Mouse (Mus musculus) thymus, adult 2 months (tissue): Measurements from ENCODE around the gene Abhd15. TPM values are rescaled to one million over a fixed set of nuclear protein-coding genes. Genes with fewer than 3 reads are reported as not detected.

Experiments used
- DNase-seq: peaks from one replicate; pipeline ENCODE4 v3.0.0; 2021
- H3K27ac ChIP-seq: fragments of 200-500 bp; 2 replicates; pipeline ENCODE4 v1.5.1; 2012; ENCODE audit warnings: low read length, control low read depth; ENCODE audit not compliant: control insufficient read depth, insufficient read depth
- H3K27me3 ChIP-seq: fragments of 200-500 bp; 2 replicates; pipeline ENCODE4 v1.6.1; 2012; ENCODE audit warnings: mild to moderate bottlenecking, low read length, moderate library complexity, mixed read lengths; ENCODE audit not compliant: control insufficient read depth, insufficient read depth
- H3K36me3 ChIP-seq: fragments of 200-500 bp; 2 replicates; pipeline ENCODE4 v1.6.1; 2012; ENCODE audit warnings: mild to moderate bottlenecking, low read length, moderate library complexity; ENCODE audit not compliant: control insufficient read depth, insufficient read depth
- H3K4me1 ChIP-seq: fragments of 200-500 bp; replicated peaks from 2 replicates; pipeline ENCODE4 v1.6.1; 2012; ENCODE audit warnings: low read length; ENCODE audit not compliant: control insufficient read depth, insufficient read depth
- H3K4me3 ChIP-seq: fragments of 200-500 bp; 2 replicates; pipeline ENCODE4 v1.5.1; 2012; ENCODE audit warnings: mild to moderate bottlenecking, low read length, control low read depth, moderate library complexity; ENCODE audit not compliant: control insufficient read depth, insufficient read depth
- CTCF ChIP-seq: fragments of 200-500 bp; IDR thresholded peaks from 2 replicates; pipeline ENCODE4 v1.5.1; 2012; ENCODE audit warnings: mild to moderate bottlenecking, control low read depth, low read length, moderate library complexity, borderline replicate concordance; ENCODE audit not compliant: control insufficient read depth, poor library complexity, insufficient read depth; ENCODE audit errors: extremely low read depth
- POLR2A ChIP-seq: fragments of 200-500 bp; IDR thresholded peaks from 2 replicates; pipeline ENCODE4 v1.6.1; 2012; ENCODE audit warnings: mild to moderate bottlenecking, low read length, control low read depth, moderate library complexity; ENCODE audit not compliant: control insufficient read depth, poor library complexity, insufficient read depth; ENCODE audit errors: extremely low read depth
- WGBS: fragments of 180-500 bp; shearing (Covaris S2); methylation state at CpG from one replicate; pipeline ENCODE4 v1.1.7; 2018; 5-methylcytosine and 5-hydroxymethylcytosine counted together
- polyA plus RNA-seq: library from polyadenylated mRNA; depleted of rRNA; stranded (reverse); fragments of >200 nt; gene quantifications from 2 replicates; pipeline ENCODE4 v1.2.3, GENCODE M21; 2012; rRNA removed

Gene Abhd15
- 14.2 and 18.9 TPM in 2 replicates for polyA plus RNA-seq

DNA sequence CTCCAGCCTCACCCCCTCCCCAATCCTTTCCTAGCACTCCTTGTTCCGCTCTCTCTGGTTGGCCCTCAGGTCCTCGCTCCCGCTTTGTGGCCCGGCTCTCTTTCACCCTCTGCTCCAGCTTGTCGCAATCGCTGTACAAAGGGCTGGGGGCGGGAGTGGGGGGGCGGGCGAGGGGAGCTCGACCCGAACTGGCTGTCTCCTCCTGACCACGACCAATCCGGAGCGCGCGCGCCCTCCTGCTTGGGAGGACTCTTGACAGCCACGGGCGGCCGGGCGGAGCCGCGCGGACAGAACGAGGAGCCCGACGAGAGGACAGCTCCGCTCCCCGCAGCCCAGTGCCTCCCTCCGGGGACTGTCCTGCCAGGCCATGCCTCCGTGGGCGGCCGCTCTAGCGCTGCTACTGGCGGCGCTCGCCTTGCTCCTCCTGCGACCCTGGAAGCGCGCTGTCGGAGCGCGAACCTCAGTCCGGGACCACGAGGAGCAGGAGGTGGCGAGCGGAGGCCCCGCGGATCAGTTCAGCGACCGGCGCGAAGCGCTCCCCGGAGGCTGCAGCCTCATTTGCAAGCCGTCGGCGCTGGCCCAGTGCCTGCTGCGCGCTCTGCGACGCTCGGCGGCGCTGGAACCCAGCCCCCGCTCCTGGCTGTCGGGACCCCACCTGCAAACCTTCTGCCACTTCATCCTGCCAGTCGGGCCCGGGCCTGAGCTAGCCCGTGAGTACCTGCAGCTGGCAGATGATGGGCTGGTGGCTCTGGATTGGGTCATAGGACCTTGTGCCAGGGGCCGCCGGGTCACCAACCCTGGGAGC is at the start of gene Abhd15:
Gene Abhd15 (plus strand): TSS at position 290 of the 805 bp plus-strand sequence.
- peak; percentile 65 for DNase-seq
- Histone ChIP-seq H3K4me1 (peaks cover 60% of the 10 kb centered on the region), H3K36me3 (no peaks in the 10 kb centered on the region), H3K27ac (no peak within 1 kb of the TSS), H3K4me3 (peak within 1 kb of the TSS; percentile 50), H3K27me3 (no peaks in the 10 kb centered on the region)
- WGBS = under 1% methylated on average over 72 of the region's 72 CpGs
- no peak; the same call in 1 of the 2 replicates for TF ChIP-seq POLR2A
- 0 out of 2 replicates have a peak, but pooled peaks have one; percentile 1 for TF ChIP-seq CTCF

DNA sequence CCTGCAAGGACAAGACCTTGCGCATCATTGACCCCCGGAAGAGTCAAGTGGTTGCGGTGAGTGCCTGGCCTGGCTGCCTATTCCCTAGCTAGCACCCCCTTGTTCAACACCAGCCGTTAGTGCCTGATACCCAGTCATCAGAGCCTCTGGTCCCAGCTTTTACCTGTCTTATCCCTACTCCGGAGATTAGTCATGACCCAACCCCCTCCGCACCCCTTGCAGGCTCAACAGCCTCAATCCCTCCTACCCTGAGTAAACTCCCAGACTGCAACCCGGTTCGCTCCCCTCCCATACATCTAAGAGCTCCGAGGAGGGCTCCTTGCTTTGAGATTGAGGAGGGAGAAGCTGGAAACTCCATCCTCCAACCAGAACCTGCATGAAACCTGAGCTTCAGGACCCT is 48.4 kb upstream of the Abhd15 start:
- Histone ChIP-seq H3K4me3 (no peak overlapping the region), H3K27ac (no peak overlapping the region), H3K4me1 (peaks cover 16% of the 10 kb centered on the region), H3K36me3 (no peaks in the 10 kb centered on the region), H3K27me3 (peaks cover 14% of the 10 kb centered on the region)
- WGBS = 62% methylated on average over 9 of the region's 9 CpGs
- DNase-seq = no peak
- TF ChIP-seq CTCF (no peak), POLR2A (no peak)

DNA sequence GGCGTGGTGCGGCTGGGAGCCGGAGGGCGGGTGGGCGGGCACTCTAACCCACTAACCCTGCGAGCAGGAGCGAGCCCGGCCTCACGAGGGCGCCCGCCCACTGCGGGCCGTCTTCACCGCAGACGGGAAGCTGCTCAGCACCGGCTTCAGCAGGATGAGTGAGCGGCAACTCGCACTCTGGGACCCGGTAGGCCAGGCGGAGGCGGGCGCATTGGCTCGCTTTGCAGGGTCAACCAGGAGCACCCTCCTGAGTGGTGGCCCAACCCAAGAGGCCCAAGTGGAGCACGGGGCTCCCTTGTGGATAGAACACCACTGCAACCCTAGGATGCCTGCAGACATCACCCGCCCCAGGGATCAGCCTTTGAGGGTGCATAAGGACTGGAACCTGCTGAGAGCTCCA is 47.8 kb upstream of the Abhd15 start:
- TF ChIP-seq CTCF (peak; percentile 69), POLR2A (no peak)
- Histone ChIP-seq H3K4me3 (no peak overlapping the region), H3K27me3 (peaks cover 13% of the 10 kb centered on the region), H3K27ac (no peak overlapping the region), H3K4me1 (peaks cover 14% of the 10 kb centered on the region), H3K36me3 (no peaks in the 10 kb centered on the region)
- WGBS = 3% methylated on average over 25 of the region's 25 CpGs
- peak; percentile 93 for DNase-seq

DNA sequence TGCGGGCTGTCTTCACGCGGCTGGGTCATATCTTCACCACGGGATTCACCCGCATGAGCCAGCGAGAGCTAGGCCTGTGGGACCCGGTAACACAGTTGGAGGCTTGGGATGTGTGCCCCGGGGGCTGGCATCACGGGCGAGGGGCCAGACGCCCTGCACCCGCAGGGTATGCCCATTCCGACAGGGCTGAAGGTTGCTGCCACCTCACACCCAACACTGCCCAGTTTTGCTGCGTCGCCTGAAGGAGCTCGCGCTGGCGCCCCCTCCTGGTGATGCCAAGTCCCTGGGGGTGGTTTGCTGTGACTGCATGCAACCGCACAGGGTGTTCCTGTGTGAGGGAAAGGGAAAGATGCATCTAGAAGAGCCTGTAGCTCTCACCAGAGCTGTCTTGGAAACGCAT is 47.1 kb upstream of the Abhd15 start:
- Histone ChIP-seq H3K36me3 (no peaks in the 10 kb centered on the region), H3K27me3 (peaks cover 6% of the 10 kb centered on the region), H3K4me1 (peaks cover 9% of the 10 kb centered on the region), H3K27ac (no peak overlapping the region), H3K4me3 (no peak overlapping the region)
- DNase-seq = peak; percentile 86
- TF ChIP-seq CTCF = peak; percentile 95
- no peak for TF ChIP-seq POLR2A
- WGBS = 18% methylated on average over 20 of the region's 20 CpGs

DNA sequence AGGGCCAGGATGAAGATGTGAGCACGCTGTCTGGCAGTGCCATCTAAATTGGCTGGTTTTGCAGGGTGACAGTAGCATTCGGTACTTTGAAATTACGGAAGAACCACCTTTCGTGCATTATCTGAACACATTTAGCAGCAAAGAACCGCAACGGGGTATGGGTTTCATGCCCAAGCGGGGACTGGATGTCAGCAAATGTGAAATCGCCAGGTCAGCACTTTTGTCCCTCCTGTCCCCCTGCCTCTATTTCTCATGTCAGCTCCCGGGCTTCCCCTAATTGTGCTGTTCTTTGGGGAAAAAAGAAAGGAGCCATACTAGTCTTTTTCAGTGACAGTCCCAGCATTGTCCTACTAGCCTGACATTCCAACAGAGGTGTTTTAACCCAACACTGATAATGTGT is 46.5 kb upstream of the Abhd15 start:
- DNase-seq = no peak
- Histone ChIP-seq H3K27me3 (peaks cover under 1% of the 10 kb centered on the region; the same call in 1 of the 2 replicates), H3K36me3 (no peaks in the 10 kb centered on the region), H3K4me3 (no peak overlapping the region), H3K27ac (no peak overlapping the region), H3K4me1 (peaks cover 9% of the 10 kb centered on the region)
- TF ChIP-seq CTCF (no peak), POLR2A (no peak)
- 94% methylated on average over 9 of the region's 9 CpGs for WGBS

DNA sequence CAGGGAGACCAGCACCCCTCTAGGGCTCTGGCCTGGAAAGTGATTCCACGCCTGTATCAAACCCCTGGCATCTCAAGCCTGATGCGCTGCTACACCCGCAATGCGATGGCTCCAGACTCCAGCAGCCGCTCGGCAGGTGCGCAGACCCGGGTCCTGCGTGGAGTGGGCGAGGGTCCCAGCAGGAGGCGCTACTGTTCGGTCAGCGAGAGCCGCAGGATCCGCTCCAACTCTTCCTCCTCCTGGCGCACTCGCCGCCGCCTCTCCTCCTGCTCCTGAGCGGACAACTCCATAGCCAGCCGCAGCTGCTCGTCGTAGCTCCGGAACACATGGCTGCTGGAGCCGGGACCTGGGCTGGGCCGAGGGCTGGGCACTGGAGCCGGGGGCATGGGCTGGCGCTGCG is 43.5 kb upstream of the Abhd15 start:
- TF ChIP-seq CTCF (no peak), POLR2A (no peak)
- no peak for DNase-seq
- WGBS = 97% methylated on average over 27 of the region's 29 CpGs
- H3K4me1 ChIP-seq = peaks cover 9% of the 10 kb centered on the region
- no peak overlapping the region for H3K27ac ChIP-seq
- no peak overlapping the region for H3K4me3 ChIP-seq
- no peaks in the 10 kb centered on the region for H3K36me3 ChIP-seq
- H3K27me3 ChIP-seq = no peaks in the 10 kb centered on the region

DNA sequence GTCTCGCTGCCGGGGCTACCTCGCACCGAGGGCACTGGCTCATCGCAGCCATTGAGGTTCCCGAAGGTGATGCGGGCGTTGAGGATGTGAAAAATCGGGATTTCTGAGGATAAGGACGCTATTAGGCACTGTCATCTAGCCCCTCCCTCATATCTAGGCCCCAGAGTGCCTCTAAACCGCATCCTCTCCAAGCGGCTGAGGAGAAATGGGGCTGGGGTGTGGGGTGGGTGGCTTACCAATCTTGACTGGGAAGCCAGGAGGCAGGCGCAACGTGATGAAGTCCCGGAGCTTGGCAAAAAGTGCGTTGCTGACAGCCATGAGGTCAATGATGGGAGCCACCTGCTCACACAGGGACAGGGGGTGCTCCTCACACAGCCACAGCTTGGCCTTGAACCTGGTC is 42.1 kb upstream of the Abhd15 start:
- Histone ChIP-seq H3K4me3 (no peak overlapping the region), H3K36me3 (no peaks in the 10 kb centered on the region), H3K4me1 (peaks cover 12% of the 10 kb centered on the region), H3K27ac (no peak overlapping the region), H3K27me3 (no peaks in the 10 kb centered on the region)
- DNase-seq = no peak
- WGBS = 98% methylated on average over 16 of the region's 16 CpGs
- TF ChIP-seq POLR2A = no peak
- TF ChIP-seq CTCF = no peak
